Mouse (Mus musculus) ES-E14 (cell line): ENCODE results near the gene Fryl. TPM values are rescaled to one million over a fixed set of nuclear protein-coding genes. Genes with fewer than 3 reads are reported as not detected.

Experiments
- DNase-seq: peaks from one replicate; pipeline ENCODE4 v3.0.0-alpha.2; 2013; ENCODE audit warnings: low read depth, low spot score
- H3K27ac ChIP-seq: 2 replicates; pipeline ENCODE4 v1.5.1; 2012; ENCODE audit warnings: low read depth, mild to moderate bottlenecking, low read length, moderate library complexity, mixed read lengths; ENCODE audit not compliant: poor library complexity, insufficient read depth, severe bottlenecking
- H3K36me3 ChIP-seq: 2 replicates; pipeline ENCODE4 v1.6.1; 2012; ENCODE audit warnings: mild to moderate bottlenecking, low read length, moderate library complexity, mixed read lengths; ENCODE audit not compliant: control insufficient read depth, poor library complexity, insufficient read depth, severe bottlenecking
- H3K4me1 ChIP-seq, 2 experiments: fragments of 150-350 bp in 1 of 2; sonication (generic) in 1 of 2; 2 replicates each; pipeline ENCODE4 v1.6.1; 2012; ENCODE audit warnings: low read length in 2 of 2, mild to moderate bottlenecking in 1 of 2, mixed read lengths in 1 of 2; ENCODE audit not compliant: control insufficient read depth in 2 of 2, insufficient read depth in 2 of 2, poor library complexity in 1 of 2
- H3K4me3 ChIP-seq, 2 experiments: fragments of 150-350 bp in 1 of 2; sonication (generic) in 1 of 2; 2 replicates each; pipeline ENCODE4 v1.5.1; 2012; ENCODE audit warnings: low read length in 2 of 2, low read depth in 1 of 2, mild to moderate bottlenecking in 1 of 2, mixed read lengths in 1 of 2; ENCODE audit not compliant: insufficient read depth in 1 of 2, poor library complexity in 1 of 2, severe bottlenecking in 1 of 2
- H3K9ac ChIP-seq: 2 replicates; pipeline ENCODE4 v1.6.1; 2012; ENCODE audit warnings: low read depth, mild to moderate bottlenecking, low read length, mixed read lengths; ENCODE audit not compliant: poor library complexity, insufficient read depth, severe bottlenecking
- H3K9me3 ChIP-seq: fragments of 150-350 bp; sonication (generic); 2 replicates; pipeline ENCODE4 v1.6.1; 2012; ENCODE audit warnings: low read depth, mild to moderate bottlenecking, low read length; ENCODE audit not compliant: control insufficient read depth, insufficient read depth
- CHD2 ChIP-seq: IDR thresholded peaks from 2 replicates; pipeline ENCODE4 v1.6.1; 2014; ENCODE audit warnings: mild to moderate bottlenecking, low read depth, low read length, inconsistent platforms
- HCFC1 ChIP-seq: IDR thresholded peaks from 2 replicates; pipeline ENCODE4 v1.6.1; 2012; ENCODE audit warnings: low read length, inconsistent platforms, borderline replicate concordance; ENCODE audit not compliant: insufficient read depth
- MAFK ChIP-seq: IDR thresholded peaks from 2 replicates; pipeline ENCODE4 v1.6.1; 2014; ENCODE audit warnings: mild to moderate bottlenecking, low read depth, low read length, inconsistent platforms; ENCODE audit not compliant: insufficient read depth
- ZC3H11A ChIP-seq: IDR thresholded peaks from 2 replicates; pipeline ENCODE4 v1.6.1; 2012; ENCODE audit warnings: low read depth, mild to moderate bottlenecking, inconsistent platforms, low read length, borderline replicate concordance
- ZNF384 ChIP-seq: IDR thresholded peaks from 2 replicates; pipeline ENCODE4 v1.6.1; 2012; ENCODE audit warnings: low read depth, low read length, inconsistent platforms
- in situ Hi-C, 2 experiments: fragments of 600-800 bp; cut with MboI; formaldehyde crosslinking; loops; one replicate each; pipeline ENCODE4 v1.15.1; 2025; ENCODE audit warnings: low sequenced_read_pairs in 2 of 2, inconsistent platforms in 1 of 2; ENCODE audit not compliant: unreplicated experiment in 2 of 2
- total RNA-seq: library from RNA; depleted of rRNA; stranded (reverse); fragments of 300-350 nt; gene quantifications from 2 replicates; pipeline ENCODE4 v1.2.3, GENCODE M21; 2012

Fryl gene
- total RNA-seq, 1 experiment: 53.3 TPM

GRCm38 (mm10) chr5:73218065-73218464 is 38.4 kb downstream of the Fryl start:
- Histone ChIP-seq H3K9ac (no peak overlapping the region), H3K9me3 (no peaks in the 10 kb centered on the region), H3K27ac (peak overlapping the region; percentile 63), H3K36me3 (peaks cover 2% of the 10 kb centered on the region; the same call in 1 of the 2 replicates), H3K4me1 (peaks cover 20 to 28% of the 10 kb centered on the region in 2 experiments), H3K4me3 (no peak overlapping the region)
- TF ChIP-seq ZNF384: no peak
- TF ChIP-seq MAFK: no peak
- no peak for TF ChIP-seq ZC3H11A
- no peak for TF ChIP-seq CHD2
- no peak for TF ChIP-seq HCFC1
- DNase-seq: no peak
- in situ Hi-C loops: no loop called here

- Histone ChIP-seq H3K9ac (no peak overlapping the region), H3K9me3 (no peaks in the 10 kb centered on the region), H3K36me3 (peaks cover 2% of the 10 kb centered on the region; the same call in 1 of the 2 replicates), H3K27ac (peak overlapping the region; percentile 44), H3K4me3 (no peak overlapping the region), H3K4me1 (peaks cover 22 to 28% of the 10 kb centered on the region in 2 experiments)
- in situ Hi-C loops: no loop called here
- no peak for TF ChIP-seq CHD2
- no peak for TF ChIP-seq MAFK
- TF ChIP-seq HCFC1: no peak
- no peak for TF ChIP-seq ZNF384
- no peak for TF ChIP-seq ZC3H11A
- DNase-seq: no peak
Measured at GRCm38 (mm10) chr5:73217116-73217515, 39.3 kb downstream of the Fryl start.

GRCm38 (mm10) chr5:73216014-73216413 is 40.4 kb downstream of the Fryl start:
- no peak for TF ChIP-seq HCFC1
- no peak for TF ChIP-seq MAFK
- TF ChIP-seq ZC3H11A: no peak
- TF ChIP-seq CHD2: no peak
- TF ChIP-seq ZNF384: no peak
- Histone ChIP-seq H3K36me3 (peaks cover 2% of the 10 kb centered on the region; the same call in 1 of the 2 replicates), H3K27ac (no peak overlapping the region), H3K9me3 (no peaks in the 10 kb centered on the region), H3K4me1 (peaks cover 24 to 26% of the 10 kb centered on the region in 2 experiments), H3K4me3 (no peak overlapping the region), H3K9ac (no peak overlapping the region)
- in situ Hi-C loops: no loop called here
- DNase-seq: no peak

- in situ Hi-C loops: no loop called here
- no peak for DNase-seq
- no peak overlapping the region for H3K27ac ChIP-seq
- no peak overlapping the region for H3K4me3 ChIP-seq
- peaks cover 2% of the 10 kb centered on the region; the same call in 1 of the 2 replicates for H3K36me3 ChIP-seq
- H3K4me1 ChIP-seq: peaks cover 21 to 32% of the 10 kb centered on the region in 2 experiments
- no peaks in the 10 kb centered on the region for H3K9me3 ChIP-seq
- no peak overlapping the region; the same call in 1 of the 2 replicates for H3K9ac ChIP-seq
- TF ChIP-seq CHD2: no peak
- no peak for TF ChIP-seq ZC3H11A
- no peak for TF ChIP-seq HCFC1
- no peak for TF ChIP-seq ZNF384
- TF ChIP-seq MAFK: no peak
Measured at GRCm38 (mm10) chr5:73212446-73212845, 44.0 kb downstream of the Fryl start.

- Histone ChIP-seq H3K9ac (0 out of 2 replicates have a peak overlapping the region, but pooled peaks have one; percentile 14), H3K4me1 (peaks cover 21 to 29% of the 10 kb centered on the region in 2 experiments), H3K36me3 (peaks cover 2% of the 10 kb centered on the region; the same call in 1 of the 2 replicates), H3K4me3 (no peak overlapping the region), H3K27ac (no peak overlapping the region), H3K9me3 (no peaks in the 10 kb centered on the region)
- DNase-seq: no peak
- in situ Hi-C loops: no loop called here
- no peak for TF ChIP-seq ZC3H11A
- no peak for TF ChIP-seq HCFC1
- no peak for TF ChIP-seq ZNF384
- TF ChIP-seq MAFK: no peak
- TF ChIP-seq CHD2: no peak
Measured at GRCm38 (mm10) chr5:73211961-73212360, 44.5 kb downstream of the Fryl start.
